Mouse (Mus musculus): ENCODE measurements at regions not wholly inside any gene's neighbourhood (a gene's known extent, or its start where the extent isn't known, plus 50 kb on each side); places are given as distances from the start of the nearest gene placed in this dataset.

DNA sequence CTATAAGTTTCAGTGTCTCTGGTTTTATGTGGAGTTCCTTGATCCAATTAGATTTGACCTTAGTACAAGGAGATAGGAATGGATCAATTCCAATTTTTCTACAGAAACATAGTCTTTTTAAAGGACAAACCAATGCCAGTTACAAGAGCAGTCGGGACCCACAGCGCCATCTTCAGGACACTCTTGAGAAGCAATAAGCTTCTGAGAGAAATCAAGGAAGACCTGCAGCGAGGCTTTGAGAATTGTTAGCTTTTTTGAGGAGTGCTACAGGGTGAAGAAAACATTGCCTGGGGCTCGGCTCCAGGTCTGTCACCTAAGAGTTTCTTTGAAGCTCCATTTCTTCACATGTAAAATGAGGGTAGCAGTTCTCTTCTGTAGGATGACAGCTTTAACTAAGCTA lies 112.0 kb upstream of the Ppm1h start:
- ATAC-seq (ENCODE audit: insufficient number of reproducible peaks, insufficient read depth, low FRiP score, low TSS enrichment, low read depth), result no peak
- H3K9ac ChIP-seq, result no peak overlapping the region
- WGBS, result 57% methylated on average over 4 of the region's 4 CpGs
- H3K27ac ChIP-seq, result no peak overlapping the region
- no peaks in the 10 kb centered on the region for H3K36me3 ChIP-seq
- no peak overlapping the region for H3K4me2 ChIP-seq
- H3K9me3 ChIP-seq, result no peaks in the 10 kb centered on the region
- H3K27me3 ChIP-seq, result no peaks in the 10 kb centered on the region
- H3K4me1 ChIP-seq, result peaks cover 7% of the 10 kb centered on the region; the same call in 1 of the 2 replicates
- H3K4me3 ChIP-seq, result no peak overlapping the region

- Histone ChIP-seq H3K27ac (no peak overlapping the region), H3K4me2 (no peak overlapping the region), H3K9ac (no peak overlapping the region), H3K27me3 (no peaks in the 10 kb centered on the region), H3K9me3 (no peaks in the 10 kb centered on the region), H3K4me3 (no peak overlapping the region), H3K4me1 (no peaks in the 10 kb centered on the region), H3K36me3 (no peaks in the 10 kb centered on the region)
- no peak for ATAC-seq (ENCODE audit: insufficient number of reproducible peaks, insufficient read depth, low FRiP score, low TSS enrichment, low read depth)
- 81% methylated on average over 13 of the region's 13 CpGs for WGBS
Measured at GRCm38 (mm10) chr10:122569546-122570202, 108.9 kb upstream of the Ppm1h start.

DNA sequence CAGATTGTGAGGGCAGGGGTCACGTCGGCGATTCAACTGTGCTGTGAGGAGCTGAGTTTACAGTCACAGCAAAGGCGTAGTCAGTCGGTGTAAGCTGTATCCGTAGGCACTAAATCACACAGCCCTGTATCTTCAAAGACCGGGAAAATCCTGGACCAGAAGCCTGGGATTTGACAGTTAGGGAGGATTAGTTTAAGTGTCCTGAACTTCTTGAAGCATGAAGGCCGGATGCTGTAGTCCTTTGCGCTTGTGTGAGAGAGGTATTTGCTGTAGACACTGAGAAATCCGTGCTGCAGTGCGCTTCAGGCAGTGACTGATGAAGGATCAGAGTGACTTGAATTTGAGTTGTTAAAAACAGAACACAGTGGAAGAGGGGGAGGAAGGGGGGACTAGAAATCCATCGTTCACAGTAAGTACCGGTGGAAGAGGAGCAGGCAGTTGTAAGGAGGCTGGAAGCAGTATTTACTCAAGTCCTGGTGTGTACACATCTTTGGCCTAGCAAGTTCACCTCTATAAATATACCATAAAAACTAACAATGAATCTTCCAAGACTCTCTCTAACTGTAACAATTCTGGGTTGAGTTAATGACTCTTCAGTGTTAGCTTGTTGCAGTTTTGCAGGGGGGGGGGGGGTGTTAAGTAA lies 107.5 kb upstream of the Ppm1h start:
- Histone ChIP-seq H3K9ac (no peak overlapping the region), H3K27ac (no peak overlapping the region), H3K4me2 (no peak overlapping the region), H3K4me3 (no peak overlapping the region), H3K4me1 (no peaks in the 10 kb centered on the region), H3K9me3 (no peaks in the 10 kb centered on the region), H3K27me3 (no peaks in the 10 kb centered on the region), H3K36me3 (no peaks in the 10 kb centered on the region)
- 27% methylated on average over 13 of the region's 13 CpGs for WGBS
- no peak for ATAC-seq (ENCODE audit: insufficient number of reproducible peaks, insufficient read depth, low FRiP score, low TSS enrichment, low read depth)

DNA sequence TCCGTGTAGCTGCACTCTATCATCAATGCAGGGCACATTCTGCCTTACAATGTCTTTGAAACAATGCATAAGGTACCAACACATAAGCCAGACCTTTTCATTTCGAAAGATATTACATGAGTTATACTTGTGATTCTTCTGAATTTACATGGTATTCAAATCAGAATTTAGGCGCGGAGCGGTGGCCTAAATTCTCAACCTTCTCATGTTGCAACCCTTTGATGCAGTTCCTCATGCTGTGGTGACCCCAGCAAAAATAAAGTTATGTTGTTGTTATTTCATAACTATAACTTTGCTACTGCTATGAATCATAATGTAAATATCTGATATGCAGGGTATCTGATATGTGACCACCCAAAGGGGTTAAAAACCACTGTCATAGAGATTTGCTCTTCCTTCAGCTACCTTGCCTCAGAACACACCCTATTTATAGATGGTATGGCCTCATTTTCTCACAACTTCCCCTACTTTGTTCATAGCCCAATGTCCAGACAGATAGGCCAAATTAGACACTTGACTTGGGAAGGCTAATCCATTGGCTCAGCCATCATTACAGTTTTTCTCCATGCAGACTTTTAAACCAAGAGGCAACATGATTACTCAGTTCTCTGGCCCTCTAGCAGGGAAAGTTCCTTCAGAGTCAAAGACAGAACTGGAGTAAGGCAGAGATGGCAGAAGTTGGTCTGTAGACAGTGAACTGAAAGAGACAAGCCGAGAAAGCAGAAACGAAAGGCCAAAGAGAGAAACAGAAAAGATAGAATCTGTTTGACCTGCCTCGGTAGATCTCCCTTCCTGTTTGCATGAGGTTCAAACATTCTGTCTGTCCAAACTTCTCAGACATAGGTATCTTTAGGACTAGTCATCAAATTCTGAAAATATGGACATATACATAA lies 102.1 kb upstream of the Ppm1h start:
- WGBS, result 86% methylated on average over 8 of the region's 8 CpGs
- Histone ChIP-seq H3K27me3 (no peaks in the 10 kb centered on the region), H3K4me1 (no peaks in the 10 kb centered on the region), H3K36me3 (no peaks in the 10 kb centered on the region), H3K4me2 (no peak overlapping the region), H3K9ac (no peak overlapping the region), H3K9me3 (no peaks in the 10 kb centered on the region), H3K27ac (no peak overlapping the region), H3K4me3 (no peak overlapping the region)
- ATAC-seq (ENCODE audit: insufficient number of reproducible peaks, insufficient read depth, low FRiP score, low TSS enrichment, low read depth), result no peak

- no peaks in the 10 kb centered on the region for H3K4me1 ChIP-seq
- no peak overlapping the region for H3K9ac ChIP-seq
- no peak overlapping the region for H3K4me3 ChIP-seq
- no peak overlapping the region for H3K27ac ChIP-seq
- no peaks in the 10 kb centered on the region for H3K27me3 ChIP-seq
- H3K4me2 ChIP-seq, result no peak overlapping the region
- 60% methylated on average over 24 of the region's 24 CpGs for WGBS
- H3K9me3 ChIP-seq, result no peaks in the 10 kb centered on the region
- ATAC-seq (ENCODE audit: insufficient number of reproducible peaks, insufficient read depth, low FRiP score, low TSS enrichment, low read depth), result no peak; the same call in 1 of the 2 replicates
- no peaks in the 10 kb centered on the region for H3K36me3 ChIP-seq
Measured at GRCm38 (mm10) chr10:122578209-122579001, 100.2 kb upstream of the Ppm1h start.

- H3K4me3 ChIP-seq, result no peak overlapping the region
- no peak overlapping the region for H3K4me2 ChIP-seq
- H3K9ac ChIP-seq, result no peak overlapping the region
- no peaks in the 10 kb centered on the region for H3K27me3 ChIP-seq
- whole genome bisulfite sequencing, result 86% methylated on average over 7 of the region's 7 CpGs
- no peaks in the 10 kb centered on the region for H3K36me3 ChIP-seq
- H3K9me3 ChIP-seq, result no peaks in the 10 kb centered on the region
- no peak for ATAC-seq (ENCODE audit: insufficient number of reproducible peaks, insufficient read depth, low FRiP score, low TSS enrichment, low read depth)
- no peaks in the 10 kb centered on the region for H3K4me1 ChIP-seq
- no peak overlapping the region for H3K27ac ChIP-seq
Measured at GRCm38 (mm10) chr10:122581096-122581495, 97.5 kb upstream of the Ppm1h start.

DNA sequence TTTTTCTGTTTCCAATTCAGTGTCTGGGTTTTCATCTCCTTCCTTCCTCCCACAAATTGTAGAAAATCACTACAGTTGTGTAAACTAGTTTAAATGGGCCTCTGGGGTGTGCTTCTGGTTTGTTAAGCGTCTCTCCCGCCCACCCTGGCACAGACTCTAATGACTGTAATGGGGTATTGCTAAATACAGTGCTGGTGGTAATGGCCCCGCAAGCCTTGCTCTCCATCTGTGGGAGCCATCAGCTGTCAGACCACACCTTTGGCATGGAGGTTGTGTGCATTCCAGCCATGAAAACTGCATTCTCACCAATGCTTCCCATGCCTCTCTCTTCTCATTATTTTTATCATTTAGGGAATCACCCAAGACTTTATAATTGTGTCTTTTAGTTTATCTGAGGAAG lies 91.0 kb upstream of the Ppm1h start:
- H3K4me1 ChIP-seq, result no peaks in the 10 kb centered on the region
- H3K36me3 ChIP-seq, result no peaks in the 10 kb centered on the region
- H3K27me3 ChIP-seq, result no peaks in the 10 kb centered on the region
- ATAC-seq (ENCODE audit: insufficient number of reproducible peaks, insufficient read depth, low FRiP score, low TSS enrichment, low read depth), result no peak
- WGBS, result 64% methylated on average over 3 of the region's 3 CpGs
- H3K4me3 ChIP-seq, result no peak overlapping the region
- H3K27ac ChIP-seq, result no peak overlapping the region
- no peaks in the 10 kb centered on the region for H3K9me3 ChIP-seq
- no peak overlapping the region for H3K9ac ChIP-seq
- H3K4me2 ChIP-seq, result no peak overlapping the region

- no peak for ATAC-seq (ENCODE audit: insufficient number of reproducible peaks, insufficient read depth, low FRiP score, low TSS enrichment, low read depth)
- Histone ChIP-seq H3K9ac (no peak overlapping the region), H3K27me3 (no peaks in the 10 kb centered on the region), H3K9me3 (no peaks in the 10 kb centered on the region), H3K27ac (no peak overlapping the region), H3K4me1 (no peaks in the 10 kb centered on the region), H3K36me3 (no peaks in the 10 kb centered on the region), H3K4me3 (no peak overlapping the region), H3K4me2 (no peak overlapping the region)
- 86% methylated on average over 2 of the region's 2 CpGs for WGBS
Measured at GRCm38 (mm10) chr10:122599511-122599910, 79.1 kb upstream of the Ppm1h start.

DNA sequence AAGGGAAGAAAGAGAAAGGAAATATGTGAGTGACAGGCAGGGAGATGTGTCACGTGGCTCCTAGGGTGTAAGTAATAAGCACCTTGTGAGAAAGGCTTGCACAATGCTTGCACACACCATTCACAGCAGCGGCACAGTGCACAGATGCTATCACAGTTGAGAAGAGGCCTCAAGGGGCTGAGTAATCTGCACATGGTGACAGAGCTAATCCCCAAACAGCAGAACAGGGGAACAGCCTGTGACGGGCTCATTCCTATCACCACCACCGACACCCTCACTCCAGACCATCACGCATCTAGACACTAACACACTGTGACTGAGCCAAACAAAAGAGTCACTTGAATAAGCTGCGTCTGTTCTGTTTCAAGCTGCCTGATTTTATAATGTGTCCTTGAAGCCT lies 76.2 kb upstream of the Ppm1h start:
- Histone ChIP-seq H3K27ac (no peak overlapping the region), H3K27me3 (no peaks in the 10 kb centered on the region), H3K4me1 (no peaks in the 10 kb centered on the region), H3K36me3 (no peaks in the 10 kb centered on the region), H3K4me3 (no peak overlapping the region), H3K4me2 (no peak overlapping the region), H3K9ac (no peak overlapping the region), H3K9me3 (no peaks in the 10 kb centered on the region)
- no peak for ATAC-seq (ENCODE audit: insufficient number of reproducible peaks, insufficient read depth, low FRiP score, low TSS enrichment, low read depth)
- 37% methylated on average over 6 of the region's 6 CpGs for WGBS

DNA sequence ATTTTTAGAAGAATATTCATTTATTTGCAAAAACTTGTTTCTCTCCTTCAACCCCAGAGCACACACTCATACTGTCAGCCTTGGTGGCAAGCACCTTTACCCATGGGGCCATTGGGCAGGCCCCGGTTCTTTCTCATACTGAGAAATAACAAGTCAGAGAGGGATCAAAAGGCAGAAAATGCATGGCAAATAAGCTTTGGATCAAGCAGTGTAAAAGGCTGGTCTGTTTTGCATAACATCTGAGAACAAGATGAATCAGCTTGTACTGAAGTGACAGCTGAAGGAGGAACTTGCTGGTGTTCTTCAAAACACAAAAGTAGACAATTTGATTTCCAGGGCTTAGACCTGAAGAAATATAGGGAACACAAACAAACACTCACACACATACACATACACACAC lies 74.6 kb upstream of the Ppm1h start:
- no peak overlapping the region for H3K4me2 ChIP-seq
- no peak overlapping the region for H3K4me3 ChIP-seq
- no peaks in the 10 kb centered on the region for H3K27me3 ChIP-seq
- no peaks in the 10 kb centered on the region for H3K9me3 ChIP-seq
- no peak overlapping the region for H3K27ac ChIP-seq
- H3K36me3 ChIP-seq, result no peaks in the 10 kb centered on the region
- no peaks in the 10 kb centered on the region for H3K4me1 ChIP-seq
- ATAC-seq (ENCODE audit: insufficient number of reproducible peaks, insufficient read depth, low FRiP score, low TSS enrichment, low read depth), result no peak
- WGBS, result 46% methylated on average over 1 of the region's 1 CpGs
- no peak overlapping the region for H3K9ac ChIP-seq

DNA sequence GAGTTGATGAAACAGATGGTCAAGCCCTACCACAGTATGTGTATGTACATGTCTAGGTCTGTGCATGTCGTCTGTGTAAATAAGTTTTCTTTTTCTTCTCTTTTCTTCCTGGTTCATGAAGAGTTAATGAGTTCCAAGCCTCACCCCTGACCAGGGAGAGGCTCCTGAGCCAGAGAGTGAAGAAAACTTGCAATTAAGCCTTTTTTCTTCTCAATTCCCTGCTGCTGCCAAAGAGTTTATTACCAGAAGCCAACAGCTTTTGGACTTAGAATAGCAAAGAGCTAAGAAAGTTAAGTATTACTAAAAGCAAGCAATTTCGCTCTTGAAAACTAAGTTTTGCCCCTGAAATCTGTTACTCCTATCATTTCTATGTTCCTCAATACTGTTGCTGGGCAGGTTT lies 65.3 kb upstream of the Ppm1h start:
- no peak for ATAC-seq (ENCODE audit: insufficient number of reproducible peaks, insufficient read depth, low FRiP score, low TSS enrichment, low read depth)
- no peaks in the 10 kb centered on the region for H3K36me3 ChIP-seq
- H3K27ac ChIP-seq, result no peak overlapping the region
- no peak overlapping the region for H3K4me3 ChIP-seq
- H3K9me3 ChIP-seq, result no peaks in the 10 kb centered on the region
- H3K9ac ChIP-seq, result no peak overlapping the region
- H3K4me2 ChIP-seq, result no peak overlapping the region
- no peaks in the 10 kb centered on the region for H3K4me1 ChIP-seq
- 70% methylated on average over 2 of the region's 2 CpGs for WGBS
- no peaks in the 10 kb centered on the region for H3K27me3 ChIP-seq

Measured in embryonic facial prominence, embryonic 13.5 days (tissue).